Comparison of ENCODE assay signal across 15 mouse cellular contexts in genomic region chr1:75533325-75534252, GRCm38 (mm10). TPM values are rescaled to one million over a fixed set of nuclear protein-coding genes. Genes with fewer than 3 reads are reported as not detected.
"Had no signal": no experiment of that assay in that cellular context is flagged by ENCODE, and none has a peak within 500 bp of the region (broad histone marks: within the 10 kb centered on the region; RNA-seq: fewer than 3 reads in every experiment).

No protein-coding gene starts in this region.

- H3K9ac ChIP-seq: limb, embryonic 15.5 days; liver, embryonic 12.5 days; lung, embryonic 14.5 days; midbrain, embryonic 15.5 days; stomach, embryonic 15.5 days had no signal

- H3K9me3 ChIP-seq: limb, embryonic 15.5 days; liver, embryonic 12.5 days; midbrain, embryonic 10.5 days; midbrain, embryonic 15.5 days; stomach, embryonic 15.5 days had no signal

- H3K27me3 ChIP-seq: limb, embryonic 15.5 days; liver, embryonic 12.5 days; midbrain, embryonic 15.5 days; stomach, embryonic 15.5 days had no signal

- DNase-seq: kidney, postnatal 14 days; left cerebral cortex, postnatal 4 days; lung, embryonic 14.5 days; lung, postnatal 10 days; lung, postnatal 4 days; right cerebral cortex, postnatal 14 days; thymus, adult 18-20 months; thymus, postnatal 14 days had no signal

- H3K27ac ChIP-seq: limb, embryonic 15.5 days; liver, embryonic 12.5 days; midbrain, embryonic 10.5 days; midbrain, embryonic 15.5 days; stomach, embryonic 15.5 days had no signal

- H3K4me2 ChIP-seq: limb, embryonic 15.5 days; liver, embryonic 12.5 days; lung, embryonic 14.5 days; midbrain, embryonic 15.5 days; stomach, embryonic 15.5 days had no signal

- ATAC-seq: intestine, embryonic 16.5 days; liver, embryonic 12.5 days; midbrain, embryonic 15.5 days had no signal

- H3K4me1 ChIP-seq: limb, embryonic 15.5 days; liver, embryonic 12.5 days; midbrain, embryonic 10.5 days; midbrain, embryonic 15.5 days; stomach, embryonic 15.5 days had no signal

- H3K4me3 ChIP-seq: limb, embryonic 15.5 days; liver, embryonic 12.5 days; midbrain, embryonic 10.5 days; midbrain, embryonic 15.5 days; stomach, embryonic 15.5 days had no signal

RNA-seq across cellular contexts. Expression of gene Slc4a3, which starts 12.5 kb away (rescaled TPM):
- total RNA-seq: megakaryocyte, adult 5-6 weeks had no signal

RNA-seq across cellular contexts. Expression of gene Inha, which starts 26.7 kb away (rescaled TPM):
- total RNA-seq: megakaryocyte, adult 5-6 weeks had no signal

RNA-seq across cellular contexts. Expression of gene Obsl1, which starts 27.3 kb away (rescaled TPM):
- total RNA-seq: megakaryocyte, adult 5-6 weeks had no signal
